Mouse (Mus musculus): Measurements from ENCODE around the gene Nostrin. TPM values are rescaled to one million over a fixed set of nuclear protein-coding genes. Genes with fewer than 3 reads are reported as not detected.

The Nostrin gene
- polyA plus RNA-seq, 1 experiment from 2014 or later: 1.2 TPM

DNA sequence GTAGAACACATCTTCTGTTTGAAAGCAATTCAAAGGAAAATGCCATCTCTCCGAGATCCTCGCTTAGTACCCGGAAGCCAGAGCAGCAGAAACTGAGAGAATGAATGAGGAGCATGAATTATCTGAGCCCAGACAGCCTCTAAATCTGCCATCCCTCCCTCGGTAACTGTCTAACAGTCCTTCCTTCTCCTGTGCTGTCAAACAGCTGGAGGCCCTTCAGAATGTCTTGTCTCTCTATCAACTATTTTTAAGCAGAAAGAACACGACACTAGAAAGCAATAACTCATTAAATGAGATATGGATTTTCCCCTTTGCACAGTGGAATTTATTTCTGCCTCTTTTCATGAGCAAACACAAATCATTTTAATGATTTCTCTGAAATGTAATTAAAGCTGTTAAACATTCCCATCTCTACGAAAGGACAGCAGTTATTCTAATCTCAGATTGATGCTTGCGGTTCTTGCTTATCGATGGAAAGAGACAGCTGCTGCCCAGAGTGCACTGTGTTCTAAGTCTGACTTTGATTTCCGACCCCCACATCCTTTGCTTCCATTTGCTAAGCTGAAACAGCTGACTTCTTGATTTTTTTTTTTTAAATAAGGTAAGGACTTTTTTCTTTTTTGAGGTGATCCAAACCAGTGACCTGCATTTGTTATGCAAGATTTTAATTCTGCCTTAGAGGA, 34.9 kb downstream of the Nostrin start:
- Histone ChIP-seq H3K36me3 (no peaks in the 10 kb centered on the region), H3K27me3 (no peaks in the 10 kb centered on the region), H3K27ac (replicated peaks) (no peak overlapping the region), H3K4me3 (no peak overlapping the region), H3K9ac (replicated peaks) (no peak overlapping the region), H3K9me3 (no peaks in the 10 kb centered on the region; the same call in 1 of the 2 replicates), H3K4me2 (replicated peaks) (no peak overlapping the region), H3K4me1 (no peaks in the 10 kb centered on the region)
- 82% methylated on average over 9 of the region's 9 CpGs for WGBS
- ATAC-seq (replicated peaks): no peak

DNA sequence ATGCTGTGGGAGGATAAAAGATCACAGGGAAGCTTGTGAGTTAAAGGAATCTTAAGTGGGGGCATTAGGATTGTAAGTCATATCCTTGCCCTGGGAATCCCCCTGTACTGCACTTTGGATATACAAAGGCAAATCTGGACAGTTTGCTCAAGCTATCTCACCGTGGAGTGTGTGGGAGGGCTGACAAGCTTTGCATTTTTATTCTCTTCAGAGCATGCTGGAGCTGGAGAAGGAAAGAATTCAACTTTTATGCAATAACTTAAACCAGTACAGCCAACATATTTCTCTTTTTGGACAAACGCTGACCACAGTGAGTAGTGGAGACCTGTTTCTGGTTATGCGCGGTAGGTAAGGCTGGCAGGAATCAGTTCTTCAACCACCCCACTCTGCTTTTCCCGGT, 39.7 kb downstream of the Nostrin start:
- H3K4me3 ChIP-seq: no peak overlapping the region
- no peak overlapping the region for H3K4me2 ChIP-seq (replicated peaks)
- no peaks in the 10 kb centered on the region for H3K27me3 ChIP-seq
- no peaks in the 10 kb centered on the region; the same call in 1 of the 2 replicates for H3K9me3 ChIP-seq
- no peak overlapping the region for H3K9ac ChIP-seq (replicated peaks)
- H3K36me3 ChIP-seq: no peaks in the 10 kb centered on the region
- WGBS: 86% methylated on average over 5 of the region's 5 CpGs
- H3K4me1 ChIP-seq: no peaks in the 10 kb centered on the region
- H3K27ac ChIP-seq (replicated peaks): no peak overlapping the region
- no peak for ATAC-seq (replicated peaks)

DNA sequence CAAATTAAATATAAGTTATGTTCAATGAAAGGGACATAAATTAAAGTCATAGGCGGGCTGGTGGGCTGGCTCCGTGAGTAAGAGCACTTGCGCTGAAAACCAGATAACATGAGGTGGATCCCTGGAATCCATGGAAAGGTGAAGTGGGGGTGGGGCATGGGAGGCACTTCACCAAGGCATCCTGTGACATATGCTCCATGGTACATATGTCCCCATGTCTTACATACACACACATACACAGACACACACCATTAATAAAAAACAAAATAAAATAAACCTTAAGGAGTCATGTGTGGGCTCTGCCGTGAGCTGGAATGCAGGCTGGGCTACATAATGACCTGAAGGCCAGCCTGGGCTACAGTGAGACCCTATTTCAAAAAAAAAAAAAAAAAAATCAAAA, 44.1 kb downstream of the Nostrin start:
- H3K4me2 ChIP-seq (replicated peaks): no peak overlapping the region
- H3K9me3 ChIP-seq: no peaks in the 10 kb centered on the region
- no peaks in the 10 kb centered on the region for H3K4me1 ChIP-seq
- no peaks in the 10 kb centered on the region for H3K36me3 ChIP-seq
- no peak overlapping the region for H3K4me3 ChIP-seq
- H3K27ac ChIP-seq (replicated peaks): no peak overlapping the region
- ATAC-seq (replicated peaks): no peak
- H3K9ac ChIP-seq (replicated peaks): no peak overlapping the region
- H3K27me3 ChIP-seq: no peaks in the 10 kb centered on the region
- 94% methylated on average over 4 of the region's 4 CpGs for WGBS

DNA sequence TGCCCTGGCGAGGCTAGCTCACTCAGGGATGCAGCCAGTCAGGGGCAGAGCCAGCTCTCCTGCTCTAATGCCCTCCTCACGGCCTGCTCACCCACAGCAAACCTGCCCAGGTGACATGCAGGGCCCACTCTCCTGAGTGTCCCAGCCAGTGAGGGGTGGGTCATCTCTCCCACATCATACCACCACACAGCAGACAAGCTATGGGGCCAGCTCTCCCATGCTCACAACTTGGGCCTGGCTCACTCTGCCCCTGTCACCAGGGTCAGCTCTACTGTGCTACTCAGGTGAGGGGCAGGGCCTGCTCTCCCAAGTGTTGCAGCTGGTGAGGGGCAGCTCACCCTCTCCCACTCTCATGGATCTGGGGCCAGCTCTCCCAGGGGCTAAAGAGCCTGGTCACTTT, 52.4 kb downstream of the Nostrin start:
- Histone ChIP-seq H3K27ac (replicated peaks) (no peak overlapping the region), H3K4me1 (no peaks in the 10 kb centered on the region), H3K36me3 (0 out of 2 replicates have a peak, but pooled peaks cover under 1% of the 10 kb centered on the region), H3K4me3 (no peak overlapping the region), H3K27me3 (no peaks in the 10 kb centered on the region), H3K4me2 (replicated peaks) (no peak overlapping the region), H3K9me3 (no peaks in the 10 kb centered on the region), H3K9ac (replicated peaks) (no peak overlapping the region)
- 88% methylated on average over 2 of the region's 2 CpGs for WGBS
- ATAC-seq (replicated peaks): no peak

DNA sequence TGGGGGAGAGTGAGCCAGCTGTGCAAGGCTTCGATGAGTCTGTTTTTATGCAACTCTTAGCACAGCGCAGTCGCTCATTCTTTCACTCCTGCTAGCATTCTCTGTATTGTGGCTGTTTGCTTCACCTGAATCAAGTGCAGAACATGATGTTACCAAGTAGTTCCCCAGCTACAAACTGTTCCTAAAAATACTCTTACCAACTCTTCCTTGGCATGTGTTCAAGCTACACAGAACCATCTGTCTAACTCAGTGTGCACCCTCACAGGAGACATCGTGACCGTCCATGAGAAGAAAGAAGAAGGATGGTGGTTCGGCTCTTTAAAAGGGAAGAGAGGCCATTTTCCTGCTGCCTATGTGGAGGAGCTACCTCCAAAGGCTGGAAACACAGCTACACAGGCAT, 53.1 kb downstream of the Nostrin start:
- Histone ChIP-seq H3K27ac (replicated peaks) (no peak overlapping the region), H3K9ac (replicated peaks) (no peak overlapping the region), H3K4me2 (replicated peaks) (no peak overlapping the region), H3K36me3 (peaks cover 7% of the 10 kb centered on the region), H3K4me3 (no peak overlapping the region), H3K9me3 (no peaks in the 10 kb centered on the region), H3K27me3 (no peaks in the 10 kb centered on the region), H3K4me1 (no peaks in the 10 kb centered on the region)
- 95% methylated on average over 6 of the region's 6 CpGs for WGBS
- ATAC-seq (replicated peaks): no peak

DNA sequence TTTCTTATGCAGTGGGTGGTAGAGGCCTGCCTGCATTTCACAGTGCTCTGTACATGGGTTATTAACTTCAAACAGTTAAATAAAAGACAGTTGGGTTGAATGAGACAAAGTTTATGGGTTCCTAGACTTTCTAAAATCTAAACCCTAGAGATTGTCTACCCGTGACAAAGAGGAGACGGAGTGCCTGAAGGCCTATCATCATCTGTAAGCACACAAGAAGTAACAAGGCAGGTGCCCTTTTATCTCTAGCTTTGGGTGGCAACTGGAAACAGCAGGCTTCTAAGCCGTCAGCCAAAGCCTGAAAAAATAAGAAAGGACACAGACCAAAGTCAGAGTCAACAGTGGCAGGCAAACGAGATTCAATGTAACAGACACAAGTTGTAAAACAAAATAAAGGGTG, 53.6 kb downstream of the Nostrin start:
- 66% methylated on average over 4 of the region's 4 CpGs for WGBS

DNA sequence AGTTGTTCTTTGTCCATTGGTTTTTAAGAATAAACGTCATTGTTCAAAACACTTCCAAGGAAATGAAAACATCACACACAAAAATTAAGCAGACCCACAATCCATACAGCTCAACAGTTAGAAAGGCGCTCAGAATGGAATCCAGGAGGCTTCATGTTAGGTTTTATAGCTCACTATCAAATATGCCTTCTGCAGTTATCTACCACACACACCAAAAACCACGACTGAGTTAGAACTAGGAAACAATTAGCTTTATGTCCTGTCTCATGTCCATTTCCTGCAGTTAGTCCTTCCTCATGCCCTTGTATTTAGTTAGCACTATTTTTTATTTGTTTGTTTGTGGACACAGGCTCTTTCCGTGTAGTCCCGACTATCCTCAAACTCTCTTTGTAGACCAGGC, 55.5 kb downstream of the Nostrin start:
- no peak overlapping the region for H3K4me3 ChIP-seq
- no peak for ATAC-seq (replicated peaks)
- H3K9ac ChIP-seq (replicated peaks): no peak overlapping the region
- H3K36me3 ChIP-seq: peaks cover 17% of the 10 kb centered on the region
- no peaks in the 10 kb centered on the region for H3K9me3 ChIP-seq
- no peak overlapping the region for H3K4me2 ChIP-seq (replicated peaks)
- no peaks in the 10 kb centered on the region for H3K4me1 ChIP-seq
- H3K27me3 ChIP-seq: no peaks in the 10 kb centered on the region
- no peak overlapping the region for H3K27ac ChIP-seq (replicated peaks)
- WGBS: 90% methylated on average over 5 of the region's 5 CpGs

More for the DNA sequence above, 53.6 kb downstream of the Nostrin start:
- Histone ChIP-seq H3K36me3 (peaks cover 12% of the 10 kb centered on the region), H3K4me3 (no peak overlapping the region), H3K9ac (replicated peaks) (no peak overlapping the region), H3K27me3 (no peaks in the 10 kb centered on the region), H3K4me2 (replicated peaks) (no peak overlapping the region), H3K4me1 (no peaks in the 10 kb centered on the region), H3K9me3 (no peaks in the 10 kb centered on the region), H3K27ac (replicated peaks) (no peak overlapping the region)
- ATAC-seq (replicated peaks): no peak

DNA sequence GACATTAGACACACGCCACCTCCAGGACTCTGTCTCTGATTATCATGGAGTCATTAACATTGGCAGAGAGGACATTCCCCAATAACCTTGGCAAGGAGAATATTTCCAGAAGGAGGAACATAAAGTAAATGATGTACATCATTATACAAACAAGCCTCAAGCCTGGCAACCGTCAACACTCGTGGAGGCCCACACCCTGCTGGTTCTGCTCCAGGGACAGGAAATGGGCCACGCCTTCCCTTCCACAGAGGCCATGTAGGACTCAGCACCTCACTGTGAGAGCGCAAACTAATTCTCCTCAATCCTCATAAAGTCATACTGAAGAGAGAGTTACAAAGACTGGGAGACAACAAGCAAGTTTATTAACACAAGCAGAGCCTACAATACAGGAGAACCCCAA, 58.0 kb downstream of the Nostrin start:
- no peak overlapping the region for H3K27ac ChIP-seq (replicated peaks)
- no peaks in the 10 kb centered on the region for H3K4me1 ChIP-seq
- H3K9me3 ChIP-seq: no peaks in the 10 kb centered on the region
- no peak overlapping the region for H3K4me2 ChIP-seq (replicated peaks)
- H3K27me3 ChIP-seq: no peaks in the 10 kb centered on the region
- ATAC-seq (replicated peaks): no peak
- WGBS: 84% methylated on average over 5 of the region's 5 CpGs
- no peak overlapping the region for H3K4me3 ChIP-seq
- peaks cover 17% of the 10 kb centered on the region for H3K36me3 ChIP-seq
- H3K9ac ChIP-seq (replicated peaks): no peak overlapping the region

DNA sequence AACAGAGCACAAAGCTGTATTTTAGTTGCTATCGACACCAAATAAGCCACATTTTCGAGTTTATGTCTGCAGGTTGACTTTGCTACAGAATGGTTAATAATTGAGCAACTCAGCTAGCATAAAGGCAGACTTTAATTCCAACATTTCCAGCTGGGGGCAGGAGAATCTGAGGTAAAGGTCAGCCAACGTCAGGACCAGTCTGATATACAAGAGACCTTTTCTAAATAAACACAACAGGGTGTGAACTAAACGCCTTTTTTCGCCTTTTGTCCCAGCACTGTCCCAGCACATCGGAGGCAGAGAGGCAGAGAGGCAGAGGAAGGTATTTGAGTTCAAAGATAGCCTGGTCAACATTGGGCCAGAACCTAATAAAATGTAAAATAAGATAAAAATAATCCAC, 69.6 kb downstream of the Nostrin start:
- no peaks in the 10 kb centered on the region for H3K9me3 ChIP-seq
- 20% methylated on average over 6 of the region's 6 CpGs for WGBS

DNA sequence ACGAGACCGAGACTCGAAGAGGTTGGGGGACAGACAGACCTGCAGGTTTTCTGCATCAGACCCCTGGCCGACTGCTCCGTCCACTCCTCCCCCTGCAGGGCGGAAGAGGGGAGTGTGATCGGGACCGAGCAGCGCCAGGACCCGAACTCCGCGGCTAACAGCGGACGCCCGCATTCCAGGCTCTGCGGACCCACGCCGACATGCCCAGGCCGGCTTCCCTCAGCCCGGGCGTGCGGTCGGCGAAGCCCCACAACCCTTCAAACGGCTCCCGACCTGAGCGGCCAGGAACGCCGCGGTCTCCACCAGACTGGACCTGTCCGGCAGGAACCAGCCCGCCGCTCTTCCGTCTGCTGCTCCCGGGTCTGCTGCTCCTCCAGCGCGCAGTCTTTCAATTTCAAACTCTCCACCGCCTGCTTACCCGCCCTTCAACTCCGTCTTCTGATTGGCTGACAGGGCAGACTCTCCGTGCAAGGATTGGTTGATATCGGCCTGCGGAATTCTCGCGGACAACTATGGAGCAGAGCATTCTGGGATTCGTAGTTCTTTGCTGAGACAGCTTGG, 70.3 kb downstream of the Nostrin start, which contains the start of gene Spc25:
TSS of gene Spc25 (minus strand) at position 404 of the 561 bp plus-strand sequence.
- peak within 1 kb of the TSS; percentile 48 for H3K9ac ChIP-seq (replicated peaks)
- peak within 1 kb of the TSS; percentile 62 for H3K4me2 ChIP-seq (replicated peaks)
- 0 out of 2 replicates have a peak within 1 kb of the TSS, but pooled peaks have one; percentile 27 for H3K27ac ChIP-seq (replicated peaks)
- no peaks in the 10 kb centered on the region for H3K9me3 ChIP-seq
- H3K27me3 ChIP-seq: no peaks in the 10 kb centered on the region
- H3K4me1 ChIP-seq: peaks cover 20% of the 10 kb centered on the region
- ATAC-seq (replicated peaks): peak; percentile 100
- peak within 1 kb of the TSS; percentile 58 for H3K4me3 ChIP-seq
- WGBS: under 1% methylated on average over 46 of the region's 46 CpGs
- peaks cover 9% of the 10 kb centered on the region; the same call in 1 of the 2 replicates for H3K36me3 ChIP-seq

More for the DNA sequence above, 69.6 kb downstream of the Nostrin start:
- no peak for ATAC-seq (replicated peaks)
- Histone ChIP-seq H3K27ac (replicated peaks) (no peak overlapping the region), H3K4me1 (peaks cover 20% of the 10 kb centered on the region), H3K4me3 (peak overlapping the region; percentile 58), H3K36me3 (peaks cover 9% of the 10 kb centered on the region; the same call in 1 of the 2 replicates), H3K9ac (replicated peaks) (peak overlapping the region; percentile 48), H3K4me2 (replicated peaks) (peak overlapping the region; percentile 62), H3K27me3 (no peaks in the 10 kb centered on the region)

DNA sequence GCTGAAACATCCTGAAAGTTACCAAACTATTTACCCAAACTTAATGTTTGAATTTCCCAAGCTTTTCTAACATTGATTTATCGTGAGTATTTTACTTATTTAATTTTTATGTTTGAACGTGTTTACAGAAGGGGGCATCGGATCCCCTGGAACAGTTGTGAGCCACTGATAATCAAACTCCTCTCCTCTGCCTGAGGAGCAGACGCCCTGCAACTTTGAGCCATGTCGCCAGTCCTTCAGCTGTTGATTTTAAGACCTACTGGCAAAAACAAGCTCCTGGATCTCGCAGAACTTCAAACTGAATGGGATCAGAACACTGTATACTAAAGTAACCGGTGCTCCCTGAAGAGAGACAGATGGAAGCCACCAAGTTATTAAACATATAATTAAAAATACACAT, 70.9 kb downstream of the Nostrin start:
- Histone ChIP-seq H3K36me3 (0 out of 2 replicates have a peak, but pooled peaks cover 6% of the 10 kb centered on the region), H3K4me1 (peaks cover 20% of the 10 kb centered on the region), H3K9me3 (no peaks in the 10 kb centered on the region), H3K9ac (replicated peaks) (no peak overlapping the region), H3K27me3 (no peaks in the 10 kb centered on the region), H3K4me2 (replicated peaks) (peak overlapping the region; percentile 23; the same call in 1 of the 2 replicates), H3K4me3 (peak overlapping the region; percentile 58; the same call in 1 of the 2 replicates), H3K27ac (replicated peaks) (no peak overlapping the region)
- 28% methylated on average over 7 of the region's 7 CpGs for WGBS
- ATAC-seq (replicated peaks): no peak

DNA sequence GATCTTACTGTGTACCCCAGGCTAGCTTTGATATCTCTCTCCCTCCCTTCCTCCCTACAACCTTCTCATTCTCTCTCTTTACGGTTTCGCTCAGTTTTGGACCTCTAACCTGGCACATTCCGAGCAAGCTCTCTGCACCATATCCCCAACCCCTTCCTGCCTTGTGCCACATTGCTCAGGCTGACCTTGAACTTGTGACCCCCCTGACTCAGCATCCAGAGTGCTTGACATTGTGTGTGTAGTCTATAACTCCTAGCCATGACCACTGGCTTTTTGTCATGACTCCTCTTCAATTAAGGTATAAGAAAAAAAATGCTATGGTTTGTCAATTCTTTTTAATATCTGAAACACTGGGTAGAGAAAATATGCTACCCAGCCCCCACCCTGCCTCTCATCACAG, 74.1 kb downstream of the Nostrin start:
- no peak for ATAC-seq (replicated peaks)
- no peak overlapping the region for H3K27ac ChIP-seq (replicated peaks)

More for the DNA sequence above, 74.1 kb downstream of the Nostrin start:
- WGBS: 86% methylated on average over 3 of the region's 3 CpGs
- Histone ChIP-seq H3K27me3 (no peaks in the 10 kb centered on the region), H3K9ac (replicated peaks) (no peak overlapping the region), H3K4me1 (peaks cover 16% of the 10 kb centered on the region), H3K36me3 (no peaks in the 10 kb centered on the region), H3K4me3 (no peak overlapping the region), H3K9me3 (no peaks in the 10 kb centered on the region), H3K4me2 (replicated peaks) (no peak overlapping the region)
